Mouse (Mus musculus): ENCODE results near the gene Trio.

- TF ChIP-seq POLR2A (IDR thresholded peaks at IDR 0.05; ENCODE audit: low read depth, low read length) (no peak), CTCF (IDR thresholded peaks at IDR 0.05; ENCODE audit: extremely low read depth, insufficient read depth, insufficient read length, insufficient replicate concordance) (no peak)
Measured at GRCm38 (mm10) chr15:27748739-27749138, 276.9 kb downstream of the Trio start.
